Mouse (Mus musculus) forebrain, embryonic 14.5 days (tissue): Measurements from ENCODE around the gene Dnajc5. TPM values are rescaled to one million over a fixed set of nuclear protein-coding genes. Genes with fewer than 3 reads are reported as not detected.

ENCODE experiments used
- ATAC-seq: fragments of 200-750 bp; cut with Nextera tagmentation; 2 replicates; pipeline ENCODE4 v1.8.0; 2017; ENCODE audit warnings: mild to moderate bottlenecking, moderate library complexity
- DNase-seq: peaks from one replicate; pipeline ENCODE4 v3.0.0-alpha.2; 2015; ENCODE audit warnings: low spot score
- H3K27ac ChIP-seq: fragments of 300-500 bp; sonication (generic); 2 replicates; pipeline ENCODE4 v1.5.1; 2014; ENCODE audit warnings: low read depth, mild to moderate bottlenecking, control low read depth, low read length, moderate library complexity
- H3K27me3 ChIP-seq: fragments of 300-500 bp; sonication (generic); replicated peaks from 2 replicates; pipeline ENCODE4 v1.6.1; 2014; ENCODE audit warnings: low read length, control low read depth, mixed read lengths; ENCODE audit not compliant: control insufficient read depth, insufficient read depth
- H3K36me3 ChIP-seq: fragments of 300-500 bp; sonication (generic); 2 replicates; pipeline ENCODE4 v1.6.1; 2014; ENCODE audit warnings: low read length, control low read depth; ENCODE audit not compliant: control insufficient read depth, insufficient read depth
- H3K4me1 ChIP-seq: fragments of 300-500 bp; sonication (generic); 2 replicates; pipeline ENCODE4 v1.6.1; 2014; ENCODE audit warnings: antibody characterized with exemption, low read length, control low read depth; ENCODE audit not compliant: control insufficient read depth, insufficient read depth
- H3K4me2 ChIP-seq: fragments of 300-500 bp; sonication (generic); 2 replicates; pipeline ENCODE4 v1.6.1; 2014; ENCODE audit warnings: mild to moderate bottlenecking, control low read depth, low read length
- H3K4me3 ChIP-seq: fragments of 300-500 bp; sonication (generic); 2 replicates; pipeline ENCODE4 v1.5.1; 2014; ENCODE audit warnings: low read depth, low read length, control low read depth
- H3K9ac ChIP-seq: fragments of 300-500 bp; sonication (generic); 2 replicates; pipeline ENCODE4 v1.6.1; 2014; ENCODE audit warnings: mild to moderate bottlenecking, low read length, control low read depth, moderate library complexity
- H3K9me3 ChIP-seq: fragments of 300-500 bp; sonication (generic); replicated peaks from 2 replicates; pipeline ENCODE4 v1.6.1; 2016; ENCODE audit warnings: low read length, control low read depth, mixed read lengths; ENCODE audit not compliant: control insufficient read depth
- WGBS: fragments of 180-500 bp; shearing (Covaris S2); extraction: QIAGEN DNeasy Blood & Tissue Kit; methylation state at CpG from one replicate; pipeline ENCODE4 v1.1.7; 2014; 5-methylcytosine and 5-hydroxymethylcytosine counted together
- polyA plus RNA-seq: library from polyadenylated mRNA; unstranded; fragments of >200 nt; fragmentation: Nextera tagmentation; extraction: Ambion mirVana; gene quantifications from 2 replicates; pipeline ENCODE4 v1.2.1, GENCODE M21; 2014

Dnajc5 gene
- polyA plus RNA-seq, 1 experiment from 2014 or later, result 127 TPM

DNA sequence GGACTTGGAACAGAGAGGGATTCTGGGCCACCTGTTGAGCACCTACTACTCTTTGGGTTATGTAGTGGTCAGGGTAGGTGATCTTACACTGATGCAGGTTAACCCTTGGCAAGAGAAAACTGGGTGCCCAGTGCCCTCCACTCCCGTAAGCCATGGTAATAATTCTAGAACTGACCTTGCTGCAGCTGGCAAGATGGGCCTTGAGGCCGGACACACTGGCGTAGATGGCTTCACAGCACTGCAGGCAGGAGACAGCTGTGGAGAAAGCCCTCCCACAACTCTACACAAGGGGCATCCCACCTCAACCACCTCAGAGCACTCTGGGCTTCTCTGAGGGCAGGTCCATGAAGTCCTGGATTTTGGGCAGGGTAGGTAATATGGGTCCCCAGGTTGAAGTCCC is 65.8 kb downstream of the Dnajc5 start:
- Histone ChIP-seq H3K27me3 (no peaks in the 10 kb centered on the region), H3K9ac (no peak overlapping the region), H3K9me3 (no peaks in the 10 kb centered on the region), H3K27ac (no peak overlapping the region), H3K4me3 (no peak overlapping the region), H3K4me2 (no peak overlapping the region), H3K36me3 (peaks cover 75% of the 10 kb centered on the region), H3K4me1 (peaks cover 3% of the 10 kb centered on the region)
- no peak for DNase-seq
- 96% methylated on average over 3 of the region's 3 CpGs for WGBS
- no peak for ATAC-seq

DNA sequence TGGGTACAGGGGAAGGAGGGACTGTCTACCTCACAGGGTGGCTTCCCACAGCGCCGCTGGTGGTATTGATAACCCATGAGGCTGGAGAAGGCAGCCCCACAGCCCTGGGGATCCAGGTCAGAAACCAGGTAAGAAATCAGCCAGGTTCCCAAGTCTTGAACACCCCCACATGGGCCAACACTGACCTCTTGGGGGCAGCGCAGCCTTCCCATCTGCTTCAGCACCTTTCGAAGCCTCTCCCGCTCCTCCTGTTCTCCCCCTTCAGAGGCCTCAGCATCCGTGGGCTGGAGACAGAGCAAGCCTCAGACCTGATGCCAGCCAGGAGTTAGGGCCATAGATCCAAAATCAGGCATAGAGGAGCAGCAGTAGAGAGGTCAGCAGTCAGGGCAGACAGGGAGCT is 67.5 kb downstream of the Dnajc5 start:
- 79% methylated on average over 6 of the region's 6 CpGs for WGBS
- no peak overlapping the region for H3K4me2 ChIP-seq
- no peak overlapping the region for H3K9ac ChIP-seq
- no peak for ATAC-seq
- peaks cover 8% of the 10 kb centered on the region for H3K4me1 ChIP-seq
- H3K27me3 ChIP-seq, result no peaks in the 10 kb centered on the region
- H3K9me3 ChIP-seq, result no peaks in the 10 kb centered on the region
- H3K27ac ChIP-seq, result no peak overlapping the region
- H3K4me3 ChIP-seq, result no peak overlapping the region
- DNase-seq, result no peak
- peaks cover 75% of the 10 kb centered on the region for H3K36me3 ChIP-seq

DNA sequence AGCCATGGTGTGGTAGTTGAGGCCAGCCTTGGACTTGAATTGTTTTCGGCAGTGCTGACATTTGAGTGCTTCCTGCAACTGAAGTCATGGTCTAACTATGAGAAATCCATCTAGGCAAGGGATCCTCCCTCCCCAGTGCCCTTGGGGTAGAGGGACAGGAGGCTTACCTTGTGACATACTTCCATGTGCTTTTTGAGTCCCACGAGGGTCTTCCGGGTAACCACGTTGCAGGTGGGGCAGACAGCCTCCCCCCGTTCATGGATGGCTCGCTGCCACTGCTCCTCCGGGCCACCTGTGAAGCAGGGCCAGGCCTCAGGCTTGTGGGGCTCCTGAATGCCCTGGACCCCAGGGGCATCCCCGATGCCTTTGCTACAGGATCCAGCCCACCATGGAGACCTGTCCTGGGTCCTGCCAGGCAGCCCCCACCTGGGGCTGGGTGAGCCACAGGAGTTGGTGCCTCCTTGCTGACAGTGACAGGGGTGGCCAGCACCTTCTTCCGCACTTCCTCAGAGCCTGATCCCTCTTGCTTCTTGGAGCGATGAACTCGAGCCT is 68.0 kb downstream of the Dnajc5 start:
- WGBS, result 89% methylated on average over 11 of the region's 11 CpGs
- Histone ChIP-seq H3K4me2 (no peak overlapping the region), H3K36me3 (peaks cover 70% of the 10 kb centered on the region), H3K27ac (no peak overlapping the region), H3K9me3 (no peaks in the 10 kb centered on the region), H3K9ac (no peak overlapping the region), H3K4me1 (peaks cover 12% of the 10 kb centered on the region), H3K4me3 (no peak overlapping the region), H3K27me3 (no peaks in the 10 kb centered on the region)
- no peak for DNase-seq
- ATAC-seq, result no peak

DNA sequence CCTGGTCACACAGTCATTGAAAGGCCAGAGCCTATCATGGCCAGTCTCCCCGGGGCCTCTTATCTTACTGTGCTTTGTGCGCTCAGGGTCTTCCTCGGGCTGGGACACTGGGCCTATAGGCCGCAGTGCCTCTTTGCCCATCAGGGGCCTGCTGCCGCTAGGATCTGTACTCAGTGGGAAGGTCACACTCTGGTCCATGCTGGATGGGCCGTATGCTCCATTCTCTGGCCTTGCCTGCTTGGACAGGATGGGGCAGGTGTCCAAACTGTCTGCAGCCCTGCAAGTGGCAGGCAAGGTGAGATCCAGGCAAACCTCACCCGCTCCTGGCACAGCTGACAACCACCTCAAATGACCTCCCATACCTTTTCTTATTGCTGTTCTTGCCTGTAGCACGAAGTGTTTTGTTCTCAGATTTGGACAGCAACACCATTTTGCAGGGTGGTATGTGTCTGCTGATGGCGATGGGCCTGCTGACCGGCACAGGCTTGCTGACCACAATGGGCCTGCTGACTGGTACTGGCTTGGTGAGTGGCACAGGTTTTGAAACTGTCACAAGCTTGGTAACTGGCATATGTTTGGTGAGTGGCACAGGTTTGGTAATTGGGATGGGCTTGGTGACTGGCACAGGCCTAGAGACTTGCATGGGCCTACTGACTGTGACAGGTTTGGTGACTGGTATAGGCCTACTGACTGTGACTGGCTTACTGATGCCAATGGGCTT is 68.9 kb downstream of the Dnajc5 start:
- no peaks in the 10 kb centered on the region for H3K27me3 ChIP-seq
- no peaks in the 10 kb centered on the region for H3K9me3 ChIP-seq
- DNase-seq, result no peak
- H3K9ac ChIP-seq, result no peak overlapping the region
- 93% methylated on average over 10 of the region's 10 CpGs for WGBS
- H3K4me3 ChIP-seq, result no peak overlapping the region
- H3K4me2 ChIP-seq, result no peak overlapping the region
- ATAC-seq, result no peak
- H3K4me1 ChIP-seq, result peaks cover 12% of the 10 kb centered on the region
- H3K36me3 ChIP-seq, result peaks cover 63% of the 10 kb centered on the region
- H3K27ac ChIP-seq, result no peak overlapping the region

DNA sequence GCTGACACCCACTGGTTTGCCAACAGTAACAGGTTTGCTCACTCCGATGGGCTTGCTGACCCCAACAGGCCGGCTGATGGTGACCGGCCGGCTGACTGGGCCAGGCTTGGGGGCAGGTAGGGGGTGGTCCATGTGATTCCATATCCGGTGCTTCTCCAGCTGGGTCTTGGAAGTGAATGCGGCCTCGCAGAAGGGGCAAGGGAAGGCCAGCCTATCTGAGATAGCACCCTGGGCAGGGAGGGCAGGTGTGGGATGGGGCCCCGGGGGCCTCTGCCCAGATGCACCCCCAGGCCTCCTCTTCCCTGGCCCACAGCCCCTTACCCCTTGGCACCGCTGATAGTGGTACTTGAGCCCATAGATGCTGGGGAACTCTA is 69.4 kb downstream of the Dnajc5 start:
- 95% methylated on average over 9 of the region's 9 CpGs for WGBS
- no peak overlapping the region for H3K4me3 ChIP-seq
- ATAC-seq (no peak), DNase-seq (no peak)
- H3K4me2 ChIP-seq, result no peak overlapping the region
- H3K4me1 ChIP-seq, result peaks cover 12% of the 10 kb centered on the region
- H3K36me3 ChIP-seq, result peaks cover 57% of the 10 kb centered on the region
- H3K9me3 ChIP-seq, result no peaks in the 10 kb centered on the region
- no peak overlapping the region for H3K9ac ChIP-seq
- no peaks in the 10 kb centered on the region for H3K27me3 ChIP-seq
- no peak overlapping the region for H3K27ac ChIP-seq

DNA sequence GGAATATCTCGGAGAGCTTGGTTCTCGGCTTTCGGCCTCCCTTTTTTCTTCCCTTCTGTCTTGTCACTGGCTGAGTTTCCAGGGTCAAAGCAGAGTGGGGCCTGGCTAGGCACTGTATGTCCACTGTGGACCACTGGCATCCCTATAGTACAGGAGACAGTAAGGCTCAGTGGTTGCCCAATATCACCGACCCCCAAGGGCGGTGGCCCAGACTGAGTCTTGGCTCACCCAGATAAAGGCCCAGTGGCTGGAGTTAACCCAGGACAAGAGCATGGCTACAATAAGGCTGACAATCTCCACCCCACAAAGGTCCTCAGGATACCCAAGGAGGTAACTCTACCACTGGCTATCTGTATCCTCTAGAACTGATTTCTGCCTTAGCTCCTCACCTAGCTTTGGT is 70.2 kb downstream of the Dnajc5 start:
- H3K36me3 ChIP-seq, result peaks cover 50% of the 10 kb centered on the region
- H3K4me1 ChIP-seq, result peaks cover 12% of the 10 kb centered on the region
- no peak for ATAC-seq
- peak overlapping the region; percentile 84; the same call in 1 of the 2 replicates for H3K4me2 ChIP-seq
- no peak for DNase-seq
- H3K27me3 ChIP-seq, result no peaks in the 10 kb centered on the region
- H3K9ac ChIP-seq, result no peak overlapping the region
- no peak overlapping the region for H3K4me3 ChIP-seq
- H3K27ac ChIP-seq, result no peak overlapping the region
- H3K9me3 ChIP-seq, result no peaks in the 10 kb centered on the region
- 98% methylated on average over 5 of the region's 5 CpGs for WGBS

DNA sequence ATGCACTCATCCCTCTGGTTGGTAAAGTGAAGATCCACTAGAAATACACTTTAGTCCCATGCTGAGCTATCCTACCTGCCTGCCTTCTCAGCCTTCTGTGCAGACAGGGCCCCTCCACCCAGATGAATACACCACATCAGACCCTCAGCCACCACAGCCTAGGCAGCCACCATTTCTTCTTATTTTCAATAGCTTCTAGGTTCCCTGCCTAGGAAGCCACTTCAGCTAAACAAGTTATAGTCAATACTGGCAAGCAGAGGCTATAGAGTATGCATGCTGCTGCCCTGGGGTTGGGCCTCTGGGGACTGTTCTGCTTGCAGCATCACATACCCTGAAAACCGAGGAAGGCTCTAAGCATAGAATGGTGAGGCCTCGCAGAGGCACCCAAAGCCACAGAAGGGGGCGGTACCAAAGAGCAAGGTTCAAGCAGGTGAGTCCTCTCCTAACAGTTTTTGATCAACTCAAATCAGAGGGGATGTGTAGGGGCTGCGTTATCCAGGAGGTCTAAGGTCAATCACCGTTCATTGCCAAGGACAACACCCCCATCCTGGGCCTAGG is 71.3 kb downstream of the Dnajc5 start, which contains the start of gene Prpf6:
Prpf6 (plus strand) TSS at position 341 of the 558 bp plus-strand sequence.
- Histone ChIP-seq H3K27me3 (no peaks in the 10 kb centered on the region), H3K4me2 (peak within 1 kb of the TSS; percentile 84), H3K9ac (peak within 1 kb of the TSS; percentile 97), H3K4me3 (peak within 1 kb of the TSS; percentile 97), H3K4me1 (peaks cover 12% of the 10 kb centered on the region), H3K36me3 (peaks cover 52% of the 10 kb centered on the region), H3K27ac (peak within 1 kb of the TSS; percentile 87), H3K9me3 (no peaks in the 10 kb centered on the region)
- 15% methylated on average over 5 of the region's 5 CpGs for WGBS
- DNase-seq (no peak), ATAC-seq (peak; percentile 6; the same call in 1 of the 2 replicates)

DNA sequence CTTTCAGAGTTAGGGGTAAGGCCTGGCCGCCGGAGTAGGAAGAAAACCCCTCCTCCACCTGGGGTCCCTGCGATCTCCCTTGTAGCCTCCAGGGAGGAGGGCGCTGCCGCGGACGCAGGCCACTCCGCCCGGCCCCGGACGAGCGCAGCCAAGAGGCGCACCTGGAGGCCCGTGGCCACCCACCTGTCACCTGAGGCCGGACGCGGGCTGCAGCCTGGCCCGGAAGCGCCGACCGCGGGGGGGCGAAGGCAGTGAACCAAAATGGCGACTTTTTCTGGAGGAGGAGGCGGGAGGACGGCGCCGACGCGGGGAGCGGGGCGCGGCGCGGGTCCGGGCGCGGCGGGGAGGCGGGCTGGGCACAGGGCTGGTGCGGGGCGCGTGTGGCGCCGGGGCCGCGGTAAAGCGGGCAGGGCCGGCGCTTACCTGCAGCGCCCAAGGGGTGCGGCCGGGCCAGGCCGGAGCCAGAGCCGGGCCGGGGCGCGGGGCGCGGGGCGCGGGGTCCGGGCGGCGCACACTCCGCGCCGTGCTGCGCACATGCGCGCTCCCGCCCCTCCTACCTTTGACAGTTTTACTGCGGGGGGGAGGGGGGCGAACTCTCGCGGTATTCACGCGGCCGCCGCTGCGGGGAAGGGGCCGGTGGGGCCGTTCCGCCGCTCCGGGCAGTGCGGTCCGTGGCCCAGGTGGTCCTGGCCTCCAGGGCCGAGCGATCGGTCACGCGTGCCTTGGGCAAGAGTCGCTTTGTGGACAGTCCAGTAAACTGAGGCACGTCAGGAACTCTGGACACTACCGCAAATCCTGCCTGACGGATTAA is 72.2 kb downstream of the Dnajc5 start, which contains the start of gene Zfp512b:
Zfp512b (minus strand) TSS at position 573 of the 811 bp plus-strand sequence.
- 1% methylated on average over 80 of the region's 97 CpGs for WGBS
- H3K9ac ChIP-seq, result peak within 1 kb of the TSS; percentile 97
- H3K36me3 ChIP-seq, result peaks cover 45% of the 10 kb centered on the region
- H3K27me3 ChIP-seq, result no peaks in the 10 kb centered on the region
- peak within 1 kb of the TSS; percentile 87 for H3K27ac ChIP-seq
- no peaks in the 10 kb centered on the region for H3K9me3 ChIP-seq
- H3K4me2 ChIP-seq, result peak within 1 kb of the TSS; percentile 84
- peak within 1 kb of the TSS; percentile 97 for H3K4me3 ChIP-seq
- DNase-seq (peak; percentile 85), ATAC-seq (peak; percentile 89)
- H3K4me1 ChIP-seq, result peaks cover 12% of the 10 kb centered on the region
